Mouse (Mus musculus): ENCODE data around the gene Rab37. TPM values are rescaled to one million over a fixed set of nuclear protein-coding genes. Genes with fewer than 3 reads are reported as not detected.

The Rab37 gene
- under 1 TPM; 0.31 to 0.32 TPM for total RNA-seq (2021)
- polyA plus RNA-seq (2012; rRNA removed) = 1.1 and 1.3 TPM in 2 replicates
- long read RNA-seq = 0 reads

- 6% methylated on average over 36 of the region's 36 CpGs for WGBS
- H3K79me2 ChIP-seq (replicated peaks; ENCODE audit: control insufficient read depth, insufficient read depth, low read length) = no peaks in the 10 kb centered on the region
- intact Hi-C loops (cut with DNase I) = no loop called here
- DNase-seq = no peak
- 0 out of 2 replicates have a peak, but pooled peaks cover 2% of the 10 kb centered on the region for H3K27me3 ChIP-seq (ENCODE audit: control insufficient read depth, insufficient read depth, low read length)
- no peaks in the 10 kb centered on the region for H3K4me1 ChIP-seq (ENCODE audit: control insufficient read depth, insufficient read depth, low read length)
- no peaks in the 10 kb centered on the region for H3K36me3 ChIP-seq (ENCODE audit: control insufficient read depth, insufficient read depth, low read length)
- no peak for TF ChIP-seq EP300 (IDR thresholded peaks at IDR 0.05; ENCODE audit: insufficient read depth, low read depth, low read length)
- TF ChIP-seq CTCF (IDR thresholded peaks at IDR 0.05) = no peak
- no peak for TF ChIP-seq POLR2A (IDR thresholded peaks at IDR 0.05; ENCODE audit: insufficient read depth, low read depth, low read length)
- H3K4me3 ChIP-seq = no peak within 1 kb of the TSS
- H3K9ac ChIP-seq (ENCODE audit: low read depth, low read length) = no peak within 1 kb of the TSS
- H3K27ac ChIP-seq = no peak within 1 kb of the TSS
These were observed at the start of gene Rab37 for GRCm38 (mm10) chr11:115091362-115091901. Rab37 (plus strand) TSS chr11:115091431.

GRCm38 (mm10) chr11:115048259-115048658 lies 43.0 kb upstream of the Rab37 start, which contains the start of gene Cd300ld3:
Cd300ld3 (minus strand) TSS chr11:115048409.
- H3K36me3 ChIP-seq (ENCODE audit: control insufficient read depth, insufficient read depth, low read length) = no peaks in the 10 kb centered on the region
- TF ChIP-seq CTCF (IDR thresholded peaks at IDR 0.05) (no peak), POLR2A (IDR thresholded peaks at IDR 0.05; ENCODE audit: insufficient read depth, low read depth, low read length) (no peak), EP300 (IDR thresholded peaks at IDR 0.05; ENCODE audit: insufficient read depth, low read depth, low read length) (no peak)
- no peak for DNase-seq
- no peak within 1 kb of the TSS for H3K9ac ChIP-seq (ENCODE audit: low read depth, low read length)
- no peaks in the 10 kb centered on the region for H3K27me3 ChIP-seq (ENCODE audit: control insufficient read depth, insufficient read depth, low read length)
- intact Hi-C loops (cut with DNase I) = loop anchor here (10.0 kb wide), 1 partner anchor 233 kb away; no protein-coding TSS in a partner anchor
- no peak within 1 kb of the TSS for H3K4me3 ChIP-seq
- no peaks in the 10 kb centered on the region for H3K4me1 ChIP-seq (ENCODE audit: control insufficient read depth, insufficient read depth, low read length)
- no peak within 1 kb of the TSS for H3K27ac ChIP-seq
- no peaks in the 10 kb centered on the region for H3K79me2 ChIP-seq (replicated peaks; ENCODE audit: control insufficient read depth, insufficient read depth, low read length)
- WGBS = 53% methylated on average over 2 of the region's 2 CpGs

DNA sequence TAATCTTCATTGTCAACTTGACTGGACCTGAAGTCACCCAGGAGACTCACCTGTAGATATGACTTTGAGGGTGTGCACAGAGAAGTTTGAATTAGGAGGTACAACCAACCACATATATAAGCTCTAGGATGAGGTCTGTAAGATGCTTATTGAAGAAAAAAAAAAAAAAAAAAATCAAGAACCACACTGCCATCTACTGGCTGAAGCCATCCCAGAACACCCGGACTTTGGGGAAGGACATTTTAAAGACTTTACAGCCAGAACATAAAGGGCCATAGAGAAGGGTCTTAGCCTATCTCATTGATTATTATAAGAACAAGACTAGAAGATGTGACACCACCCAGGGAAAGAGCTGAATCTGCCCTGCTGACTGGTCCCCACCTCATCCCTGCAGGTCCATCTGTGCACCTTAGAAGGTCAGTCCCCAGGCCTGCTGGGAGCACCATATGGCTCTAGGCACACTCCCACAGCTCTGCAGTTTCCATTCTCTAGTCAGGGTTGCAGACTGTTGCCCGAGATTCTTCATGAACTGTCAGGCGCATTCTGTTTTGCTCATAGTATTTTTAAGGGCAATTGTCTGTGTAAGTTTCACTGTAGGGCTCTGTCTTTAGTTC lies 41.8 kb upstream of the Rab37 start:
- WGBS = 28% methylated on average over 3 of the region's 3 CpGs
- Histone ChIP-seq H3K27me3 (ENCODE audit: control insufficient read depth, insufficient read depth, low read length) (no peaks in the 10 kb centered on the region), H3K9ac (ENCODE audit: low read depth, low read length) (no peak overlapping the region), H3K4me1 (ENCODE audit: control insufficient read depth, insufficient read depth, low read length) (no peaks in the 10 kb centered on the region), H3K79me2 (replicated peaks; ENCODE audit: control insufficient read depth, insufficient read depth, low read length) (no peaks in the 10 kb centered on the region), H3K27ac (no peak overlapping the region), H3K36me3 (ENCODE audit: control insufficient read depth, insufficient read depth, low read length) (no peaks in the 10 kb centered on the region), H3K4me3 (no peak overlapping the region)
- DNase-seq = no peak
- TF ChIP-seq EP300 (IDR thresholded peaks at IDR 0.05; ENCODE audit: insufficient read depth, low read depth, low read length) = no peak
- peak; percentile 58 for TF ChIP-seq CTCF (IDR thresholded peaks at IDR 0.05)
- intact Hi-C loops (cut with DNase I) = loop anchor here (10.0 kb wide), 1 partner anchor 235 kb away; no protein-coding TSS in a partner anchor

GRCm38 (mm10) chr11:115052206-115052605 lies 39.0 kb upstream of the Rab37 start:
- TF ChIP-seq CTCF (IDR thresholded peaks at IDR 0.05) = no peak
- no peak for TF ChIP-seq POLR2A (IDR thresholded peaks at IDR 0.05; ENCODE audit: insufficient read depth, low read depth, low read length)
- no peak for TF ChIP-seq EP300 (IDR thresholded peaks at IDR 0.05; ENCODE audit: insufficient read depth, low read depth, low read length)
- intact Hi-C loops (cut with DNase I) = no loop called here
- H3K9ac ChIP-seq (ENCODE audit: low read depth, low read length) = no peak overlapping the region

GRCm38 (mm10) chr11:115052991-115053390 lies 38.2 kb upstream of the Rab37 start:
- no peaks in the 10 kb centered on the region for H3K36me3 ChIP-seq (ENCODE audit: control insufficient read depth, insufficient read depth, low read length)
- WGBS = 83% methylated on average over 1 of the region's 1 CpGs
- no peak overlapping the region for H3K9ac ChIP-seq (ENCODE audit: low read depth, low read length)
- no peak overlapping the region for H3K27ac ChIP-seq
- intact Hi-C loops (cut with DNase I) = no loop called here
- H3K4me3 ChIP-seq = no peak overlapping the region
- no peaks in the 10 kb centered on the region for H3K79me2 ChIP-seq (replicated peaks; ENCODE audit: control insufficient read depth, insufficient read depth, low read length)
- no peaks in the 10 kb centered on the region for H3K4me1 ChIP-seq (ENCODE audit: control insufficient read depth, insufficient read depth, low read length)
- DNase-seq = no peak
- H3K27me3 ChIP-seq (ENCODE audit: control insufficient read depth, insufficient read depth, low read length) = no peaks in the 10 kb centered on the region; the same call in 1 of the 2 replicates
- TF ChIP-seq EP300 (IDR thresholded peaks at IDR 0.05; ENCODE audit: insufficient read depth, low read depth, low read length) (no peak), POLR2A (IDR thresholded peaks at IDR 0.05; ENCODE audit: insufficient read depth, low read depth, low read length) (no peak), CTCF (IDR thresholded peaks at IDR 0.05) (no peak)

More at GRCm38 (mm10) chr11:115052206-115052605, 39.0 kb upstream of the Rab37 start:
- Histone ChIP-seq H3K27me3 (ENCODE audit: control insufficient read depth, insufficient read depth, low read length) (no peaks in the 10 kb centered on the region), H3K4me1 (ENCODE audit: control insufficient read depth, insufficient read depth, low read length) (no peaks in the 10 kb centered on the region), H3K27ac (no peak overlapping the region), H3K36me3 (ENCODE audit: control insufficient read depth, insufficient read depth, low read length) (no peaks in the 10 kb centered on the region), H3K79me2 (replicated peaks; ENCODE audit: control insufficient read depth, insufficient read depth, low read length) (no peaks in the 10 kb centered on the region), H3K4me3 (no peak overlapping the region)
- no peak for DNase-seq
- WGBS = 4% methylated on average over 9 of the region's 9 CpGs

DNA sequence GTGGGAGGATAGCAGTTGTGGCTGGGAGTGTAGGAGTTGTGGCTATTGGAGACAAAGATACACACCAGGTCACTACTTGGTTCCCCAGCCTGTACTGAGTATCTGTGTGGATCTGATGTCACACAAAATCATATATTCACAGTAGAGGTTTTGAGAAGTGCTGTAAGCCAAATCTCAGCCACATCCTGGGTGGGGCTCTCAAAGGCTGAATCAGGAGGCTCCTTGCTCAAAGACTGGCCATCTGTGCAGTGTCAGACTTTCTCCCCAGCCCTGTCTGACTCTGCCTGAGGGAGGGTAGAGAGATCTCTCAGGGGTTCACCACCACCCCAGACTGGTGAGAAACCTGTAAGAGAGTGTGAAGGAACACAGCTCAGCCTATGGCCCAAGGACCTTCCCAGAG lies 36.7 kb upstream of the Rab37 start:
- H3K4me3 ChIP-seq = no peak overlapping the region
- intact Hi-C loops (cut with DNase I) = no loop called here

More for the DNA sequence above, 36.7 kb upstream of the Rab37 start:
- Histone ChIP-seq H3K36me3 (ENCODE audit: control insufficient read depth, insufficient read depth, low read length) (no peaks in the 10 kb centered on the region), H3K27ac (no peak overlapping the region), H3K27me3 (ENCODE audit: control insufficient read depth, insufficient read depth, low read length) (no peaks in the 10 kb centered on the region; the same call in 1 of the 2 replicates), H3K79me2 (replicated peaks; ENCODE audit: control insufficient read depth, insufficient read depth, low read length) (no peaks in the 10 kb centered on the region), H3K9ac (ENCODE audit: low read depth, low read length) (no peak overlapping the region), H3K4me1 (ENCODE audit: control insufficient read depth, insufficient read depth, low read length) (no peaks in the 10 kb centered on the region)
- TF ChIP-seq CTCF (IDR thresholded peaks at IDR 0.05) = no peak
- no peak for TF ChIP-seq POLR2A (IDR thresholded peaks at IDR 0.05; ENCODE audit: insufficient read depth, low read depth, low read length)
- no peak for TF ChIP-seq EP300 (IDR thresholded peaks at IDR 0.05; ENCODE audit: insufficient read depth, low read depth, low read length)
- no peak for DNase-seq

Data from heart, adult 2 months (tissue).